Mouse (Mus musculus) liver, embryonic 11.5 days (tissue): Measurements from ENCODE around the gene Csk. TPM values are rescaled to one million over a fixed set of nuclear protein-coding genes. Genes with fewer than 3 reads are reported as not detected.
A peak's percentile ranks its signal among the peaks of the same experiment; 100 is the strongest.

Source experiments
- ATAC-seq: fragments of 200-750 bp; cut with Nextera tagmentation; replicated peaks from 2 replicates; pipeline ENCODE4 v1.8.0; 2017; ENCODE audit warnings: moderate number of reproducible peaks, mild to moderate bottlenecking, moderate TSS enrichment, moderate library complexity; ENCODE audit not compliant: low FRiP score
- DNase-seq: peaks from one replicate; pipeline ENCODE4 v3.0.0-alpha.2; 2017; ENCODE audit warnings: low spot score
- H3K27ac ChIP-seq: fragments of 300-500 bp; sonication (generic); 2 replicates; pipeline ENCODE4 v1.5.1; 2014; ENCODE audit warnings: mild to moderate bottlenecking, low read depth, low read length, control low read depth
- H3K27me3 ChIP-seq: fragments of 300-500 bp; sonication (generic); replicated peaks from 2 replicates; pipeline ENCODE4 v1.6.1; 2014; ENCODE audit warnings: low read length, mixed read lengths; ENCODE audit not compliant: control insufficient read depth, insufficient read depth
- H3K36me3 ChIP-seq: fragments of 300-500 bp; sonication (generic); 2 replicates; pipeline ENCODE4 v1.6.1; 2014; ENCODE audit warnings: mild to moderate bottlenecking, low read length, moderate library complexity, mixed read lengths; ENCODE audit not compliant: control insufficient read depth, insufficient read depth
- H3K4me1 ChIP-seq: fragments of 300-500 bp; sonication (generic); replicated peaks from 2 replicates; pipeline ENCODE4 v1.6.1; 2014; ENCODE audit warnings: low read length, mixed read lengths; ENCODE audit not compliant: control insufficient read depth, insufficient read depth
- H3K4me2 ChIP-seq: fragments of 300-500 bp; sonication (generic); 2 replicates; pipeline ENCODE4 v1.6.1; 2014; ENCODE audit warnings: mild to moderate bottlenecking, control low read depth, moderate library complexity
- H3K4me3 ChIP-seq: fragments of 300-500 bp; sonication (generic); 2 replicates; pipeline ENCODE4 v1.5.1; 2014; ENCODE audit warnings: low read depth, low read length, control low read depth
- H3K9ac ChIP-seq: fragments of 300-500 bp; sonication (generic); 2 replicates; pipeline ENCODE4 v1.6.1; 2014; ENCODE audit warnings: low read depth, low read length, control low read depth
- H3K9me3 ChIP-seq: fragments of 300-500 bp; sonication (generic); 2 replicates; pipeline ENCODE4 v1.6.1; 2016; ENCODE audit warnings: low read length, inconsistent platforms, mixed read lengths; ENCODE audit not compliant: control insufficient read depth
- WGBS: fragments of 180-500 bp; shearing (Covaris S2); extraction: QIAGEN DNeasy Blood & Tissue Kit; methylation state at CpG from one replicate; pipeline ENCODE4 v1.1.7; 2014; 5-methylcytosine and 5-hydroxymethylcytosine counted together
- polyA plus RNA-seq: library from polyadenylated mRNA; unstranded; fragments of >200 nt; fragmentation: Nextera tagmentation; extraction: Ambion mirVana; gene quantifications from 2 replicates; pipeline ENCODE4 v1.2.1, GENCODE M21; 2014

Gene Csk
- polyA plus RNA-seq, 1 experiment from 2014 or later, result 45.2 TPM

DNA sequence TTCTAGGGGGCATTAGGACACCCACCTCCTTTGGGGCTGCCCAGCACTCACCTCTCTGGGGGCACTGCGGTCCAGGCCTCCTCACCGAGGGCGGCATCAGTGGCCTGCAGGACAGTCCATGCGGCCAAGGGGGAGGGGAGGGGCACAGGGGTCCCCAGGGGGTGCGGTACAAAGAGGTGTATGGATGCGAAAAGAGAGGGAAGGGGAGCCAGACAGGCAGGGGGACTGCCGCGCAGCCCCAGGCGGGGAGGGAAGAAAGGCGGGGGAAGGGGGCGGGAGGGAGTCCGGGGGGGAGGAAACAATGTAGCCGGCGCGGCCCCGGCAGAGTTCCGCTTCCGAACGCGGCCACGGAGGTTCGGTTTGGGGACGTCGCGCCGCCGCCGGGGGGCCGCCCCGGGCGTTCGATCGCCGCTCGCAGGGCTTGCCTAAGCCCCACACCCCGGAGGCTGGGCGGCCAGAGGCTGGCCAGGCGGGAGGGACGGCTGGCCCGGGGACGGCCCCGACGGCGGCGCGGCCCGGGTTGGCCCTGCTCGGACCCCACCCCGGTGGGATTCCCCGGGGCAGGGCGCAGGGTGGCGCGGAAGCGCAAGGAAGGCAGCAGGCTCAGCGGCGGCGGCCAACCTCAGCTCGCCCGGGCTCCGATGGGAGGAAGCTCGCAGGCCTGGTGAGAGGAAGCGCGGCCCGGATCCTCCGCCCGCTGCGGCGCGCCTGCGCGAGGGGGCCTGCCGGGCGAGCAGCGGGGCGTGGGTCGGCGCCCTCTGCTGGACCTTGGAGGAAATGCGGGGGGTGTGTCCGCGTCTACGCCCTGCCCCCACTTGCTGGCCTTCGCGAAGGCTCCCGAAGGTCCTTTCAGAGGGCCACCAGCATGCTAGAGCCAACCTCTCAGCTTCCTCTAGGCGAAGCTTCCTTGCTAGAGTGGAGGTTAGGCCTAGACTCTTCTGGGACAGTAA lies 8.2 kb downstream of the Csk start:
- H3K27ac ChIP-seq, result peak overlapping the region; percentile 97
- H3K36me3 ChIP-seq, result peaks cover 4% of the 10 kb centered on the region; the same call in 1 of the 2 replicates
- DNase-seq (peak; percentile 93), ATAC-seq (peak; percentile 76)
- H3K9ac ChIP-seq, result peak overlapping the region; percentile 97
- H3K4me2 ChIP-seq, result peak overlapping the region; percentile 94
- H3K9me3 ChIP-seq, result no peaks in the 10 kb centered on the region
- WGBS, result under 1% methylated on average over 78 of the region's 85 CpGs
- H3K4me3 ChIP-seq, result peak overlapping the region; percentile 98
- H3K27me3 ChIP-seq, result no peaks in the 10 kb centered on the region
- H3K4me1 ChIP-seq, result peaks cover 59% of the 10 kb centered on the region

DNA sequence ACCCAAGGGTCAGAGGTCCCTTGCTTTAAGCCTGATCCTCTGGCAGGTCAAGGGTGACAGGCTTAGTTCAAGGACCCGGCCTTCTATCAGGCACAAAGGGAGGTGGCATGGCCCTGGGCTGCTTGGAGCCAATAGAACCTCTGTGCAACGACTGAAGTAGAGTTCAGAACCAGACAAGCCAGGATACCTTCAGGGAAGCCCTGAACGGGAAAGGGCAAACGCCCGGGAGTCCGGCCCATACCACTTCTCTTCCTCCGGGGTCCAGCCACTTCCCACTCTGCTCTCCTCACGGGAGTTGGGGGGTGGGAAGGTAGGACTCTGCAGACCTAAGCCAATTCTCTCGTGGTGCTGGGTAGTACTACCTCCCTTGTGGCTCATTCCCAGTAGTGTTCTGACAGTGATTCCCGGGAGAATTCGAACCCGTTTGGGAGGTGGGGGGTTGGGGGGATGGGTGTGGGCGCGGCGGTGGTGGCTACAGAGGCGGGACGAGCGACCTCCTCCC lies 8.9 kb downstream of the Csk start:
- peak overlapping the region; percentile 98 for H3K4me3 ChIP-seq
- no peak for DNase-seq
- H3K9ac ChIP-seq, result peak overlapping the region; percentile 97
- H3K4me2 ChIP-seq, result peak overlapping the region; percentile 94
- no peaks in the 10 kb centered on the region for H3K9me3 ChIP-seq
- under 1% methylated on average over 18 of the region's 18 CpGs for WGBS
- H3K4me1 ChIP-seq, result peaks cover 66% of the 10 kb centered on the region
- no peak; the same call in 1 of the 2 replicates for ATAC-seq
- no peaks in the 10 kb centered on the region for H3K27me3 ChIP-seq
- H3K27ac ChIP-seq, result peak overlapping the region; percentile 97
- H3K36me3 ChIP-seq, result peaks cover 4% of the 10 kb centered on the region; the same call in 1 of the 2 replicates

GRCm38 (mm10) chr9:57643856-57644180 lies 9.6 kb downstream of the Csk start:
- peaks cover 4% of the 10 kb centered on the region; the same call in 1 of the 2 replicates for H3K36me3 ChIP-seq
- peak overlapping the region; percentile 97 for H3K27ac ChIP-seq
- peak overlapping the region; percentile 97 for H3K9ac ChIP-seq
- WGBS, result 23% methylated on average over 7 of the region's 7 CpGs
- H3K4me2 ChIP-seq, result peak overlapping the region; percentile 94
- peak overlapping the region; percentile 98 for H3K4me3 ChIP-seq
- ATAC-seq (peak; percentile 44), DNase-seq (no peak)
- peaks cover 73% of the 10 kb centered on the region for H3K4me1 ChIP-seq
- H3K9me3 ChIP-seq, result no peaks in the 10 kb centered on the region
- H3K27me3 ChIP-seq, result no peaks in the 10 kb centered on the region

DNA sequence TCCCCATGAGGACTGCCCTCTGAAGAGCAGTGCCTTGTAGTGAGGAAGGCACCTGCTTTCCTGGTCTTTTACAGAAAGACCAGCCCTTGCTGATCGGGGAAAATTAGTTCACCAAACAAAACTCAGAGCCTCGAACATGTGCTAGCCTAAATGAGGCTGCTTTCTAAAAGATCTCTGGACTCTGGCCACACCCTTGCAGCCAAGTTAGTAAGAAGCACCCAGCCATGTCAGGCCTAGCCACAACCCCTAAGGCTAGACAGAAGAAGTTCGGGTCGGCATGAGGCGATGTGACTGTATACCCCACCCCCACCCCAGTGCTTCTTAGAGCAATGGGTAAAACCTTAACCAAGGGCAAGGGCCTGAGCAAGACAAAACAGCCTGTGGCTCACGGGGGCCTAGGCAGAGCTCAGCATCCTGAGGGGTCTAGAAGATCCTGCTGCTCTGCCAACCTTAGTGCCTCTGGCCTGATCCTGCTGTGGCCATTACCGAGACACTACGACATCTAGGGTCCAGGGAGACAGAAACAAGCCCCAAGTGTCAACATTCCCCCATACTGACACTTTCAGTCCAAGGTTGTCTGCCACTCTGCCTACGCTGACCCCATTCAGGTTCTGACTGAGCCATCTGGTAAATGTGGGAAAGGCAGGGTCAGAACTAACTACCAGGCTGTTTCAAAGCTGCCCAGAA lies 10.1 kb downstream of the Csk start:
- peak overlapping the region; percentile 97 for H3K9ac ChIP-seq
- WGBS, result 31% methylated on average over 9 of the region's 9 CpGs

GRCm38 (mm10) chr9:57641775-57642550 lies 11.5 kb downstream of the Csk start:
- 0 out of 2 replicates have a peak overlapping the region, but pooled peaks have one; percentile 98 for H3K4me3 ChIP-seq
- H3K27me3 ChIP-seq, result no peaks in the 10 kb centered on the region
- H3K9me3 ChIP-seq, result no peaks in the 10 kb centered on the region
- 81% methylated on average over 13 of the region's 13 CpGs for WGBS
- peaks cover 82% of the 10 kb centered on the region for H3K4me1 ChIP-seq
- H3K36me3 ChIP-seq, result peaks cover 4% of the 10 kb centered on the region; the same call in 1 of the 2 replicates
- peak overlapping the region; percentile 87 for H3K27ac ChIP-seq
- peak overlapping the region; percentile 94 for H3K4me2 ChIP-seq
- ATAC-seq (no peak), DNase-seq (no peak)
- 0 out of 2 replicates have a peak overlapping the region, but pooled peaks have one; percentile 7 for H3K9ac ChIP-seq

More for the DNA sequence above, 10.1 kb downstream of the Csk start:
- Histone ChIP-seq H3K27ac (peak overlapping the region; percentile 97), H3K4me1 (peaks cover 78% of the 10 kb centered on the region), H3K4me3 (peak overlapping the region; percentile 98), H3K36me3 (peaks cover 4% of the 10 kb centered on the region; the same call in 1 of the 2 replicates), H3K9me3 (no peaks in the 10 kb centered on the region), H3K4me2 (peak overlapping the region; percentile 94), H3K27me3 (no peaks in the 10 kb centered on the region)
- ATAC-seq (no peak), DNase-seq (no peak)

- no peak for DNase-seq
- Histone ChIP-seq H3K4me2 (peak overlapping the region; percentile 73), H3K4me3 (peak overlapping the region; percentile 38), H3K9ac (peak overlapping the region; percentile 34; the same call in 1 of the 2 replicates), H3K9me3 (no peaks in the 10 kb centered on the region), H3K27ac (peak overlapping the region; percentile 87), H3K4me1 (peaks cover 78% of the 10 kb centered on the region), H3K36me3 (peaks cover 4% of the 10 kb centered on the region; the same call in 1 of the 2 replicates), H3K27me3 (no peaks in the 10 kb centered on the region)
- no peak for ATAC-seq
- WGBS, result 83% methylated on average over 1 of the region's 1 CpGs
These were observed 12.4 kb downstream of the Csk start for GRCm38 (mm10) chr9:57641022-57641421.

DNA sequence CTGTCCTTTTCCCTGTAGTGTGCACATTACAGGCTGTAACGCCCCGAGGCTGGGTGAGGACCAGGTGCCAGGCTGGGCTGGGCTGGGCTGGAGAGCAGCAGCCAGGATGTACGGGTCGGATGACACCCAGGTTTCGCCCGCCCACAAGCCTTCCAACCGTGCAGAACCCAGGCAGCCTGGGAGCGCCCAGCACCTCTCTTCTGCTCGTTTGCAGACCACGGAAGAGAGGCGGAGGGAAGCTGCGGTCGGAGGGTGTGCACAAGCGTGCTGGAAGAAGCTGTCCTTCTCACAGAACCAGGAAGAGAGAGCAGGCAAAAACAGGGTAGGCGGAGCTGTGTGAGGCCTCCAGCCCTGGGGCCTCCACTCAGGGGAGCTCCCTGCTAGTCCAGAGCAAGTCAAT lies 13.0 kb downstream of the Csk start:
- peak overlapping the region; percentile 38 for H3K4me3 ChIP-seq
- no peaks in the 10 kb centered on the region for H3K9me3 ChIP-seq
- H3K4me2 ChIP-seq, result peak overlapping the region; percentile 73
- peak; percentile 56 for ATAC-seq
- WGBS, result 14% methylated on average over 15 of the region's 15 CpGs
- peak overlapping the region; percentile 57 for H3K9ac ChIP-seq
- H3K4me1 ChIP-seq, result peaks cover 76% of the 10 kb centered on the region
- H3K27me3 ChIP-seq, result no peaks in the 10 kb centered on the region
- H3K27ac ChIP-seq, result peak overlapping the region; percentile 87
- no peak for DNase-seq
- peaks cover 4% of the 10 kb centered on the region; the same call in 1 of the 2 replicates for H3K36me3 ChIP-seq
